Mouse (Mus musculus) heart, postnatal 0 days (tissue): Measurements from ENCODE around the gene Adcy1.

ENCODE experiments used
- CTCF ChIP-seq: IDR thresholded peaks from 2 replicates; pipeline ENCODE4 v1.5.1; 2016; ENCODE audit warnings: antibody characterized with exemption, control low read depth, low read depth
- EP300 ChIP-seq: IDR thresholded peaks from 2 replicates; pipeline ENCODE4 v1.6.1; 2016; ENCODE audit warnings: antibody characterized with exemption, low read depth

GRCm38 (mm10) chr11:7083911-7084310 is 20.6 kb downstream of the Adcy1 start:
- TF ChIP-seq CTCF (no peak), EP300 (no peak)
